Mouse (Mus musculus) urinary bladder, postnatal 36 days (tissue): ENCODE results near the gene Dnph1.
"Not testable (repeated sequence)": the region's sequence is repeated elsewhere in the genome, so short reads cannot be mapped to it uniquely, and the experiment has no call there.

Experiments
- DNase-seq, 2 experiments: peaks; one replicate each; pipeline ENCODE4 v3.0.0; 2022; ENCODE audit warnings: low spot score in 2 of 2, mixed read lengths in 1 of 2

Gene Dnph1

GRCm38 (mm10) chr17:46496623-46497434, at the start of gene Dnph1:
Gene Dnph1 (plus strand): TSS chr17:46496711.
- DNase-seq: peak; percentile 49 to 72

- DNase-seq: no peak
These were observed 43.8 kb upstream of the Dnph1 start for GRCm38 (mm10) chr17:46452683-46453082.

DNA sequence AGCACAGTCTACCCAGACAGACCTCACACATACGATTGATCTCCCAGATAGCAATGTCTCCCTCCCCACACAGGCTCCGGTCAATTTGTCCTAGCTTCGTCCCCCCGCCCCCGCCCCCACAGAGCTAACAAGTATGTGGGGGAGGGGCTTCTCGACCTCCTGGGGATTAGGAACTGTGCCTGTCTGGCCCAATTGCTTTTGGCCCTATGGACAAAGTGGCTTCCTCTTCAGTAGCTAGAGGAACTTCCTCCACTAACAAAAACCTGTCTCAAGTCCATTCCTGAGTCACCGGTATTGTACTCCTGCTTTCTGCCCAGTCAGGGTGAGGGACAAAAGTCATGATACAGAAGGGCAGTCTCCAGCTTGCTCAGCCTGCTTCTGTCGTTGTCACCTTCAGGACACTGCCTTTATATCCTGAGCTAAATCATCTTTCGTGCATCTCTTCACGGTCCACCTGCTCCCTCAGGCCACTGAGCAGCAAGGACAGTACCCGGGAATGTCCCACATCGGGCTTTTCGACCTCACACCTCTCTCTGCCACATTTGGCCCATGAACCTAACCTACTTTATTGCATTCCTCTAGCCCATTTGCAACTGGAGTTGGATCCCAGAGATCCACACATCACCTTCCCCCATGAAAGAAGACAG, 43.1 kb upstream of the Dnph1 start:
- DNase-seq: no peak

DNA sequence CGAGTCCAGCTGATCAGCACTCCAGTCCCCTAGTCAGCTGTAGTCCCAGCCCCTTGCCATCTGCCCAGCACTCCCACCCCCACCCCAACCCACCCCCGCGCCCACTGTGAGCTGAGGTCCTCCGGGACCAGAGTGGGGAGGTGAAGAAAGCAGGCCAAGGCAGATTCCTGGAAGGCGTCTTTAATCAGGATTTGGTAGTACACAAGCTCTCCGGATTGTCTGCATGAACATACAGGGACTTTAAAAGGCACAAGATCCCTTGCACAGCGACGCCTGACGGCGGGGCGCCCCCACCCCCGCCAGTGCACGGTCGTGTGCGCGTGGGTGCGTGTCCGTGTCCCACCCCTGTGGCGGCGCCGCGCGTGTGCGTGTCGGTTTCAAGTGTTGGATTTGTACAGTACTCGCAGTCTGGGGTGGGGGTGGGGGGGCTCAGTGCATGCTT, 42.5 kb upstream of the Dnph1 start:
- no peak for DNase-seq

GRCm38 (mm10) chr17:46454539-46454938, 42.0 kb upstream of the Dnph1 start:
- no peak for DNase-seq

- peak; percentile 33 to 36 for DNase-seq
These were observed 41.3 kb upstream of the Dnph1 start for GRCm38 (mm10) chr17:46455110-46455691.

- peak; percentile 28 to 48 for DNase-seq
These were observed 38.7 kb upstream of the Dnph1 start for GRCm38 (mm10) chr17:46457791-46458190.

GRCm38 (mm10) chr17:46458439-46458838, 38.1 kb upstream of the Dnph1 start:
- DNase-seq: no peak

DNA sequence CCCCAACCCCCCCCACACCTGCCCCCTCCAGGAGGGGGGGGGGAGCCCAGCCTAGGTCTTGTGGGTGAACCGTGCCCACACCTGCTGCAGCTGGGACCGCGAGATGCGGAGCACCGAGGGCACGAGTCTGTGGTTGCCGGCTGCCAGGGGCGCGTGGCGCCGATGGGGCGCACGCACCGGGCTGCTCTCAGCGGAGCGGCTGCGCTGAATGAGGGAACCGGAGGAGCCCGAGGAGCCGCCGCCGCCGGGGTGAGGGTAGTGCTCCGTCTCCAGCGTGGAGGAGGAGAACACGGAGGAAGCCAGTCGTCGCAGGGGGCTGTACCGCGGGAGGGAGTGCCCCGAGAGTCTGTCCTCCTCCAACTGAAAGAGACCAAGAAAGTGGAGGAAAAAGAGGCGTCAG, 35.8 kb upstream of the Dnph1 start:
- no peak for DNase-seq

- no peak for DNase-seq
These were observed 35.2 kb upstream of the Dnph1 start for GRCm38 (mm10) chr17:46461347-46461746.

DNA sequence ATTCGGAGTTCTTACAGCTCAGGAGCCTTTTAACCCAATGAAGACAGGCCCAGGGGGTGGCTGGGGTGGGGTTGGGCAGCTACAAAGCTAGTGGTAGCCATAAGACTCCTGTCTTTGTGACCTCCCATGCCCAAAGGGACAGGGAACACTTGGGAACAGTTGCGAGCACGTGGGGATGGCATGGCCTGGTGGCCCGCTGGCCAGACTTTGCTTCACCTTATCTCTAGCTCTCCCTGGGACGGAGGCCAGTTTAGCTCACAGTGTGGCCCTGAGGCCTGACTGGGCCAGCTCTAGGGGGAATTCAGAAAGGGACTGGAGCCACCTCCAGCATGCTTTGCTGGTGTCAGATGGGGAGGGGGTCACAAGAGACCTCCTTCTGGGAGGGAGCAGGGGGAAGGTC, 34.3 kb upstream of the Dnph1 start:
- DNase-seq: peak in 1 of 2 experiments; percentile 16

DNA sequence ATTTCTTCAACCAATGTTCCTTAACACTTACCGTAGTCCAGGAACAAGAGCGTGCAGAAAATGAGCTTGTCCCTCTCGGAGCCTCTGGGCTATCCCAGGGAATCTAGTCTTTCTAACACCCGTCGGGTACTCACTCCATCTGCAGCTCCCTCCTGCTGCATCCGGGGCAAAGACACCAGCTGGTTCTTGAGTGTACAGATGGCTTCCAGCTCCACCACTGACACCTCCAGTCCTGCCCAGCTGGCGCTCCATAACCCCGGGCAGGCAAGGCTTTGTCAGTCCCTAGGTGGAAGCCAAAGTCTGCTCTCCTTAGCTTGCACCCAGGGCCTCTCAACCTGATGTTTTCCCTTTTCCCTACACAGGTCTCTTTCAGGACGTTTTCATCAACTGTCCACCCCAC, 28.7 kb upstream of the Dnph1 start:
- no peak for DNase-seq

- DNase-seq: no peak
These were observed 19.9 kb upstream of the Dnph1 start for GRCm38 (mm10) chr17:46476601-46477000.

- DNase-seq: no peak
These were observed 19.2 kb upstream of the Dnph1 start for GRCm38 (mm10) chr17:46477286-46477685.

DNA sequence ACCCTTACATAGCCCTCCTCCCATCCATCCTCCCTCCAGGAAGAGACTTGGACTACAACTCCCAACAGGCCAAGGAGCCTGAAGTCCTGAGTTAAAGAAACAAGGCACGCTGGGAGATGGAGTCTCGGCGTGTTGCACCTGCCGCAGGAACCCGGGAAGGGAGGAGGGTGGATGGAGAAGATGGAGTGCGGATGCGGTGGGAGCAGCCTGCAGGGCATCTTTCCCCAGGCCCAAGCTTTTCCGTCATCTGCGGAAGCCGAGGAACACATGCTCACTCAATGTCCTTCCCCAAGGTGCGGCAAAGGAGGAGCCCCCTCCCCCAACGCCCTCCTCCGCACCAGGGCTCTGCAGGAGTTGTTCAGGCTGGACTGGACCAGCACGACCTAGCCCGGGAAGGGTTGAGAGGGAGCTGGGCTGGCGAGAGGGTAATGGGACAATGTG, 12.9 kb upstream of the Dnph1 start:
- peak in 1 of 2 experiments; percentile 16 for DNase-seq

DNA sequence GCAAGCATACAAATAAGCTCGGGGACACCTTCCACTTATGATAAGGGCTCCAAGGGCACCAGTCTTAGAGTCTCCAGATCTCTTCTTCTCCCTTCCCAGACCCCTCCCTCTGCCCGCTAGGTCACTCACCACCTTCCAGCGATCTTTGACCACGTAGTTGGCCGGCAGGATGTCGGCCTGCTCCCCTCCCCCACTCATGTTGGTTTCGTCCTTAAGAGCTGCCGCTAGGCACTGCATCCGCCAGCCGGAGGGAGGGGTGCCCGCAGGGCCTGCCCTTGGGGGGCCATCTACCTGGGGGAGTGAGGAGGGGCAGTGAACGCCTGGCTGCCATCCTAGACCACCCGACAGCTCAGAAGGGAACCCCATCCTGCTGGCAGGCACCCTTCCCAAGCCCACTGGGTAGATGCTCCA, 12.5 kb upstream of the Dnph1 start:
- no peak for DNase-seq

- no peak for DNase-seq
These were observed 12.0 kb upstream of the Dnph1 start for GRCm38 (mm10) chr17:46484461-46484875.

DNA sequence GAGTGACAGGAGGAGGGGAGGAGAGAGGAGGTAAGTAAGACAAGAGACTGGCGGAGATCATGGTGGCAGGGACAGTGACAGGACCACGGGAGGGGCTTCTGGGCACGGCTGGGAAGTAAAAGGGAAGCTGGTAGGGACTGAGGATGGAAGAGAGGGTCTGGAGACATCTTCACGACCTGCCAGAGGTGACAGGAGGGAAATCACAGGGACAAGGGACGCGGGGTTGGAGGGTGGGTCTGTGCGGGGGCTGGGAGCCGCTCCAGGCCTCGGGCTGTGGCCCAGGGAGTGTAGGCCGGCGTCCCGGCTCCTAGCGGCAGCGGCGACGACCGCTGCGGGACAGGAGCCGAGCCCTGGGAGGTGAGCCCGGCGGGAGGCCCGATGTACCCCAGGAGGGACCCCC, 9.5 kb upstream of the Dnph1 start:
- no peak for DNase-seq

DNA sequence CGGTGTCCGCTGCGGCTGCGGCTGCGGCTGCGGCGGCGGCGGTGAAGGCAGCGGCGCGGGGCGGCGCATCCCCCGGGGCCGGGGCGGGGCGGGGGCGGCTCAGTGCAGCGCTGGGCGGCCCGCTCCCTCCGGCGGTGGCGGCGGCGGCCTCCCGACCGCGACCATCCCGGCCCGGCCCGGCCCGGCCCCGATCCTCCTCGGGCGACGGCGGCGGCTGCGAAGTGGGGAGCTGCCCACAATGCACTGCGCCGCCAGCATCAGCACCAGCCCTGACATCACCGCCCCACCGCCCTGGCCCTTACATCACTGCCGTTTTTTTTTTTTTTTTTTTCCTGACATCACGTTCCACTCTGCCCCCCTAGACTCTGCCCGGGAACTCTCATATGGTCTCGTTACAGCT, 9.1 kb upstream of the Dnph1 start, which contains the start of gene Ttbk1:
TSS of gene Ttbk1 (minus strand) at position 245 of the 400 bp plus-strand sequence.
- DNase-seq: no peak

DNA sequence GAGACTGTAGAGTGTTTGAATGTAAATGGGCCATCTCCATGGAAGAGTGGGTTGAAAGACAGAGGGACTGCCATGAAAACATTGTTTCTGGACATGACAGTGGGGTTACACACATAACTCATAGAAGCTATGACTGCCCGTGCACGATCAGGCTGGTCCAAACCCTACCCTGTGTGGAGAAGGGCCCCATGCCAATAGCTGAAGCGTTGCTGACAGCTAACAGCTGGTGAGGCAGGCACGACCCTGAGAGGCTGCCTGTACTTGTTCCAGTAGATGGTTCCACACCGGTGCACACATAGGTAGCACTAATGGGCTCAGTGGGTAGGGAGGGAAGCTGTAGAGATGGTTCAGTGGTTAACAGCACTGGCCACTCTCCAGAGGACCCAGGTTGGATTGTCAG, 1.0 kb upstream of the Dnph1 start:
- no peak for DNase-seq

DNA sequence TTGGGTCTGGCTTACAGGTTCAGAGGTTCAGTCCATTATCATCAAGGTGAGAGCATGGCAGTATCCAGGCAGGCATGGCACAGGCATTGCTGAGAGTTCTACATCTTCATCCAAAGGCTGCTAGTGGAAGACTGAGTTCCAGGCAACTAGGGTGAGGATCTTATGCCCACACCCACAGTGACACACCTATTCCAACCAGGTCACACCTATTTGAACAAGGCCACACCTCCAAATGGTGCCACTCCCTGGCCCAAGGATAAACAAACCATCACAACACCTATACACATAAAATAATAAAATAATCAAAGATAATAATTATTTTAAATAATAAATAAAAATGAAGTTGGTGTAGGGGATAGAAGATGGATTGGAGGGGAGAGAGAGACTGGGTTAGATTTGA, 430 bp upstream of the Dnph1 start:
- DNase-seq: not testable (repeated sequence)

DNA sequence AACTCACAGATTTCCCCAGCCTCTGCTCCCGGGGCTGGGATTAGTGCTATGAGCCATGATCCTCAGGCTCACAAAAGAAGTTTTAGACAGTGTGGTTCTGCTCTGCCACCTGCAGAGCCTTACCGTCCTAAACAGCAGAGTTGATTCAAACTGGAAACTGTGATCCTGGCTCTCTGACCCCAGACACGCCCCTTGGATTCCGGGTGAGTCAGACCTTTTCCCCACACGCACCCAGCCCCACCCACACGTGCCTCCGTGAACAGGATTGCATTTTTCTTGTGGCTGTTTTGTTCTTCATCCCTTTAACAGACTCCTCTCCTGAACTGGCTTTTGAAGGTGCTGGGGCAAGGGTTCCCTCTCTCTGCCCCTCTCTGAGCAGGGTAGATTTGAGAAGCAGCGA, 1.4 kb downstream of the Dnph1 start:
- DNase-seq: peak; percentile 21 to 42

DNA sequence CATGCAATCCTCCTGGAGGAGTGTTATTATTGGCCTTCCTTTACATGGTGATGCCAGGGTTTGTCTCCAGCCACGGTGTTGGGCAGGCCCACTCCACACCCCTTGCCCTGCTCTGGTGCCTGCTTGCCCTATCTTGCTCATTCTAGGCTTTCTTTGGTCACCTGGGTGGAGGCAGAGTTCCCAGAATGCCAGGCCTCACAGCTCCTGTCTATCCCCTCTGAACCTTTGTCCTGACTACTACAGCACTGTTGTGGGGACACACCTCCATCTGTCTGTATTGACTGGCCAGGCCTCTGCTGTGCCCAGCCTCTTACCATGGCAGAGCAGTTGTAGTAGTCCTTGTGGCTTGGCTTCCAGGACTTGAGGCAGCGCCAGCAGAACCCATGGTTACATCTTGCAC, 6.3 kb downstream of the Dnph1 start:
- DNase-seq: no peak
